7 mouse cellular contexts compared by ENCODE assay signal in genomic region chr16:91270212-91270971, GRCm38 (mm10). TPM values are rescaled to one million over a fixed set of nuclear protein-coding genes. Genes with fewer than 3 reads are reported as not detected.
A peak's percentile ranks its signal among the peaks of the same experiment; 100 is the strongest.
DNase-seq lines count a peak whose midpoint lies in the region; ATAC-seq lines count a peak whose summit lies in the region.

No protein-coding gene starts in this region.

- H3K27ac ChIP-seq in limb, embryonic 12.5 days: no peak overlapping the region

- H3K9me3 ChIP-seq in limb, embryonic 12.5 days: no peaks in the 10 kb centered on the region

- no peaks in the 10 kb centered on the region for H3K36me3 ChIP-seq in limb, embryonic 12.5 days

- peak overlapping the region; percentile 81 for H3K4me2 ChIP-seq in limb, embryonic 12.5 days

- whole genome bisulfite sequencing in limb, embryonic 12.5 days: under 1% methylated on average over 63 of the region's 63 CpGs

- peak overlapping the region; percentile 50; the same call in 1 of the 2 replicates for H3K9ac ChIP-seq in limb, embryonic 12.5 days (replicated peaks)

- peaks cover 34% of the 10 kb centered on the region for H3K4me1 ChIP-seq in limb, embryonic 12.5 days (replicated peaks)

- DNase-seq in layer of hippocampus, adult 8-10 months (ENCODE audit: low spot score in 2 of 2): peak; percentile 30 to 35
- no peak for DNase-seq in layer of hippocampus, adult 9-10 months (ENCODE audit: low spot score)
- DNase-seq in embryo, embryonic 11 days: peak; percentile 61
- DNase-seq in frontal cortex, postnatal 36 days (ENCODE audit: low spot score in 2 of 2): peak; percentile 17 to 47
- peak; percentile 71 to 76 for DNase-seq in right cerebral cortex, postnatal 10 days (ENCODE audit: low spot score in 2 of 2)
- no peak for DNase-seq in c-Kit-positive CD71-positive TER-119-positive erythroid progenitor cells, embryonic 14.5 days (ENCODE audit: low spot score)

- peak overlapping the region; percentile 44 for H3K4me3 ChIP-seq in limb, embryonic 12.5 days (replicated peaks)

- peaks cover 100% of the 10 kb centered on the region for H3K27me3 ChIP-seq in limb, embryonic 12.5 days

- no peak for ATAC-seq in limb, embryonic 12.5 days (ENCODE audit: insufficient number of reproducible peaks, insufficient read depth, low FRiP score, low TSS enrichment, low read depth)

RNA-seq across cellular contexts. Expression of gene Olig1, which starts 0.8 kb away (rescaled TPM):
- 100 to 1,000 TPM in 1 of 4 experiments, 10 to 100 TPM in 3; 86.9 to 110 (median 89.6) TPM for total RNA-seq in layer of hippocampus, adult 8-10 months (2022)
- 0.09 TPM in 1 of 2 replicates, not detected in the other for polyA plus RNA-seq in limb, embryonic 12.5 days (2016; fragmentation: Nextera tagmentation; extraction: Ambion mirVana)

RNA-seq across cellular contexts. Expression of gene Olig2, which starts 45.1 kb away (rescaled TPM):
- 10 to 100 TPM; 21.9 to 27.2 (median 24.1) TPM for total RNA-seq in layer of hippocampus, adult 8-10 months (2022)
- polyA plus RNA-seq in limb, embryonic 12.5 days (2016; fragmentation: Nextera tagmentation; extraction: Ambion mirVana): 0.13 TPM in 1 of 2 replicates, not detected in the other

Comparison
In these comparisons a context has a peak if more than half of its experiments do, and no peak if none do; other contexts are left out.
1. DNase-seq: peak in layer of hippocampus, adult 8-10 months (2 of 2), embryo, embryonic 11 days (single experiment), frontal cortex, postnatal 36 days (2 of 2) and right cerebral cortex, postnatal 10 days (2 of 2); none in layer of hippocampus, adult 9-10 months (single experiment) and c-Kit-positive CD71-positive TER-119-positive erythroid progenitor cells, embryonic 14.5 days (single experiment).